ENCODE assay signal across 13 mouse cellular contexts in genomic region chr8:94964828-94965227, GRCm38 (mm10). TPM values are rescaled to one million over a fixed set of nuclear protein-coding genes. Genes with fewer than 3 reads are reported as not detected.
A peak's percentile ranks its signal among the peaks of the same experiment; 100 is the strongest.
DNase-seq lines count a peak whose midpoint lies in the region; ATAC-seq and TF ChIP-seq lines count a peak whose summit lies in the region.
"Had no signal": no experiment of that assay in that cellular context is flagged by ENCODE, and none has a peak within 500 bp of the region (broad histone marks: within the 10 kb centered on the region; RNA-seq: fewer than 3 reads in every experiment).

No protein-coding gene starts in this region.

- H3K9me3 ChIP-seq in heart, embryonic 12.5 days (replicated peaks) = no peaks in the 10 kb centered on the region
- no peaks in the 10 kb centered on the region for H3K9me3 ChIP-seq in forebrain, embryonic 16.5 days (ENCODE audit: control insufficient read depth, low read length)
- H3K9me3 ChIP-seq: heart, embryonic 15.5 days had no signal

- H3K4me1 ChIP-seq in heart, embryonic 12.5 days (replicated peaks) = peaks cover 13% of the 10 kb centered on the region
- peaks cover 5% of the 10 kb centered on the region for H3K4me1 ChIP-seq in heart, adult 2 months (ENCODE audit: control insufficient read depth, insufficient read depth, low read length)
- 0 out of 2 replicates have a peak, but pooled peaks cover 3% of the 10 kb centered on the region for H3K4me1 ChIP-seq in forebrain, embryonic 16.5 days (replicated peaks; ENCODE audit: control insufficient read depth, insufficient read depth, low read length)

- intact Hi-C loops in heart, adult 2 months (cut with DNase I) = no loop called here
- intact Hi-C loops in gastrocnemius, postnatal 14 days (cut with DNase I; ENCODE audit: low total_unique reads) = no loop called here

- no peaks in the 10 kb centered on the region for H3K79me2 ChIP-seq in heart, adult 2 months (replicated peaks; ENCODE audit: control insufficient read depth, insufficient read depth, low read length)

- no peak overlapping the region for H3K9ac ChIP-seq in heart, embryonic 12.5 days
- no peak overlapping the region for H3K9ac ChIP-seq in heart, adult 2 months (ENCODE audit: low read depth, low read length)
- H3K9ac ChIP-seq in forebrain, embryonic 16.5 days (replicated peaks; ENCODE audit: low read depth, low read length) = no peak overlapping the region
- H3K9ac ChIP-seq: forebrain, postnatal 0 days; heart, embryonic 15.5 days had no signal

- H3K27ac ChIP-seq in heart, embryonic 12.5 days (ENCODE audit: poor library complexity, severe bottlenecking) = 0 out of 2 replicates have a peak overlapping the region, but pooled peaks have one; percentile 6
- H3K27ac ChIP-seq in heart, adult 2 months = no peak overlapping the region
- no peak overlapping the region for H3K27ac ChIP-seq in forebrain, embryonic 16.5 days (ENCODE audit: low read length)
- H3K27ac ChIP-seq: heart, embryonic 15.5 days had no signal

- peaks cover 4% of the 10 kb centered on the region; the same call in 1 of the 2 replicates for H3K27me3 ChIP-seq in heart, embryonic 12.5 days (replicated peaks)
- no peaks in the 10 kb centered on the region for H3K27me3 ChIP-seq in heart, adult 2 months (ENCODE audit: control insufficient read depth, insufficient read depth, low read length)
- H3K27me3 ChIP-seq in forebrain, embryonic 16.5 days (replicated peaks; ENCODE audit: control insufficient read depth, insufficient read depth, low read length) = no peaks in the 10 kb centered on the region
- H3K27me3 ChIP-seq: heart, embryonic 15.5 days had no signal

- no peak overlapping the region for H3K4me2 ChIP-seq in heart, embryonic 12.5 days
- H3K4me2 ChIP-seq in forebrain, embryonic 16.5 days (ENCODE audit: low read length) = no peak overlapping the region
- H3K4me2 ChIP-seq: heart, embryonic 15.5 days had no signal

- TF ChIP-seq EP300 in heart, adult 2 months (IDR thresholded peaks at IDR 0.05; ENCODE audit: insufficient read depth, low read depth, low read length) = no peak

- no peak for TF ChIP-seq CTCF in heart, adult 2 months (IDR thresholded peaks at IDR 0.05)

- 14% methylated on average over 10 of the region's 10 CpGs for WGBS in heart, embryonic 12.5 days
- WGBS in heart, adult 2 months = 28% methylated on average over 10 of the region's 10 CpGs
- 82% methylated on average over 10 of the region's 10 CpGs for WGBS in forebrain, embryonic 16.5 days

- DNase-seq in heart, adult 2 months = no peak
- DNase-seq in 416B (ENCODE audit: low read depth) = peak; percentile 100
- no peak for DNase-seq in gastrocnemius, postnatal 10 days
- no peak for DNase-seq in gastrocnemius, postnatal 14 days
- DNase-seq: forebrain, postnatal 0 days; thymus, postnatal 4 days had no signal

- no peaks in the 10 kb centered on the region for H3K36me3 ChIP-seq in heart, embryonic 12.5 days
- no peaks in the 10 kb centered on the region for H3K36me3 ChIP-seq in heart, adult 2 months (ENCODE audit: control insufficient read depth, insufficient read depth, low read length)
- no peaks in the 10 kb centered on the region for H3K36me3 ChIP-seq in forebrain, embryonic 16.5 days (ENCODE audit: control insufficient read depth, insufficient read depth)
- H3K36me3 ChIP-seq: heart, embryonic 15.5 days had no signal

- peak; percentile 76 for ATAC-seq in heart, embryonic 12.5 days (ENCODE audit: insufficient number of reproducible peaks, low FRiP score)
- ATAC-seq in erythroblast, adult 5-6 weeks (replicated peaks; ENCODE audit: low FRiP score, poor library complexity, severe bottlenecking) = peak; percentile 75
- peak; percentile 74 for ATAC-seq in megakaryocyte, adult 5-6 weeks (ENCODE audit: poor library complexity, severe bottlenecking)
- no peak for ATAC-seq in forebrain, embryonic 16.5 days
- ATAC-seq: forebrain, postnatal 0 days; inflammation-experienced regulatory T-cells, adult 6 months had no signal

- TF ChIP-seq POLR2A in heart, adult 2 months (IDR thresholded peaks at IDR 0.05; ENCODE audit: insufficient read depth, low read depth, low read length) = no peak

- no peak overlapping the region for H3K4me3 ChIP-seq in heart, embryonic 12.5 days
- H3K4me3 ChIP-seq in heart, adult 2 months = no peak overlapping the region
- H3K4me3 ChIP-seq in forebrain, embryonic 16.5 days (replicated peaks; ENCODE audit: low read length) = no peak overlapping the region
- H3K4me3 ChIP-seq: heart, embryonic 15.5 days had no signal

RNA-seq across cellular contexts. Expression of gene Adgrg1, which starts 9.7 kb away (rescaled TPM):
- 4.9 and 6.0 TPM in 2 replicates for polyA plus RNA-seq in heart, embryonic 12.5 days (2016; fragmentation: Nextera tagmentation; extraction: Ambion mirVana)
- total RNA-seq in heart, adult 2 months (2021) = 10 to 100 TPM; 52.1 to 67.8 TPM
- 96.1 and 107 TPM in 2 replicates for polyA plus RNA-seq in heart, adult 2 months (2012; rRNA removed)
- total RNA-seq in erythroblast, adult 5-6 weeks (2015; ENCODE audit: low replicate concordance) = 28.2 and 32.1 TPM in 2 replicates
- total RNA-seq in erythroblast, adult 5-6 weeks (2017; ENCODE audit: low replicate concordance) = 7.1 and 7.5 TPM in 2 replicates
- total RNA-seq in megakaryocyte, adult 5-6 weeks (2015) = 7.3 and 7.8 TPM in 2 replicates
- total RNA-seq in megakaryocyte, adult 5-6 weeks (2017) = 2.8 and 14.0 TPM in 2 replicates
- total RNA-seq in gastrocnemius, postnatal 10 days (2021) = 10 to 100 TPM; 15.6 to 18.0 TPM
- total RNA-seq in gastrocnemius, postnatal 14 days (2021) = 10 to 100 TPM; 21.4 to 38.2 TPM
- polyA plus RNA-seq in forebrain, embryonic 16.5 days (2015; fragmentation: Nextera tagmentation; extraction: Ambion mirVana) = 132 and 152 TPM in 2 replicates

RNA-seq across cellular contexts. Expression of gene Adgrg5, which starts 41.3 kb away (rescaled TPM):
- 0.09 TPM in 1 of 2 replicates, not detected in the other for polyA plus RNA-seq in heart, embryonic 12.5 days (2016; fragmentation: Nextera tagmentation; extraction: Ambion mirVana)
- total RNA-seq in heart, adult 2 months (2021) = under 1 TPM; 0.08 to 0.27 TPM
- 0.62 and 0.97 TPM in 2 replicates for polyA plus RNA-seq in heart, adult 2 months (2012; rRNA removed)
- total RNA-seq in erythroblast, adult 5-6 weeks (2015; ENCODE audit: low replicate concordance) = 0.19 and 1.0 TPM in 2 replicates
- total RNA-seq in erythroblast, adult 5-6 weeks (2017; ENCODE audit: low replicate concordance) = 0.85 TPM in 1 of 2 replicates, not detected in the other
- total RNA-seq in megakaryocyte, adult 5-6 weeks (2015) = 0.58 and 2.4 TPM in 2 replicates
- 0.45 and 1.2 TPM in 2 replicates for total RNA-seq in megakaryocyte, adult 5-6 weeks (2017)
- under 1 TPM; 0.07 to 0.09 TPM for total RNA-seq in gastrocnemius, postnatal 10 days (2021)
- total RNA-seq in gastrocnemius, postnatal 14 days (2021) = not detected
- not detected in 2 replicates for polyA plus RNA-seq in forebrain, embryonic 16.5 days (2015; fragmentation: Nextera tagmentation; extraction: Ambion mirVana)
- total RNA-seq: midbrain, postnatal 0 days had no signal

RNA-seq across cellular contexts. Expression of gene Ccdc102a, which starts 46.9 kb away (rescaled TPM):
- 26.2 and 28.2 TPM in 2 replicates for polyA plus RNA-seq in heart, embryonic 12.5 days (2016; fragmentation: Nextera tagmentation; extraction: Ambion mirVana)
- total RNA-seq in heart, adult 2 months (2021) = 1 to 10 TPM; 5.0 to 5.7 TPM
- 5.2 and 6.4 TPM in 2 replicates for polyA plus RNA-seq in heart, adult 2 months (2012; rRNA removed)
- total RNA-seq in erythroblast, adult 5-6 weeks (2015; ENCODE audit: low replicate concordance) = not detected in 2 replicates
- 1.3 and 1.4 TPM in 2 replicates for total RNA-seq in erythroblast, adult 5-6 weeks (2017; ENCODE audit: low replicate concordance)
- total RNA-seq in megakaryocyte, adult 5-6 weeks (2015) = 1.8 and 3.3 TPM in 2 replicates
- total RNA-seq in megakaryocyte, adult 5-6 weeks (2017) = 9.1 and 10.7 TPM in 2 replicates
- 10 to 100 TPM; 10.3 to 15.1 TPM for total RNA-seq in gastrocnemius, postnatal 10 days (2021)
- 10 to 100 TPM in 1 of 2 experiments, 1 to 10 TPM in 1; 7.1 to 10.9 TPM for total RNA-seq in gastrocnemius, postnatal 14 days (2021)
- 4.6 and 5.7 TPM in 2 replicates for polyA plus RNA-seq in forebrain, embryonic 16.5 days (2015; fragmentation: Nextera tagmentation; extraction: Ambion mirVana)

RNA-seq across cellular contexts. Expression of gene Adgrg3, which starts 52.7 kb away (rescaled TPM):
- polyA plus RNA-seq in heart, embryonic 12.5 days (2016; fragmentation: Nextera tagmentation; extraction: Ambion mirVana) = 2.7 and 3.1 TPM in 2 replicates
- 1 to 10 TPM; 1.3 to 2.5 TPM for total RNA-seq in heart, adult 2 months (2021)
- 4.3 and 4.9 TPM in 2 replicates for polyA plus RNA-seq in heart, adult 2 months (2012; rRNA removed)
- total RNA-seq in erythroblast, adult 5-6 weeks (2015; ENCODE audit: low replicate concordance) = 24.2 and 30.9 TPM in 2 replicates
- total RNA-seq in erythroblast, adult 5-6 weeks (2017; ENCODE audit: low replicate concordance) = 20.9 and 34.9 TPM in 2 replicates
- 15.5 and 21.6 TPM in 2 replicates for total RNA-seq in megakaryocyte, adult 5-6 weeks (2015)
- 28.8 and 38.7 TPM in 2 replicates for total RNA-seq in megakaryocyte, adult 5-6 weeks (2017)
- total RNA-seq in gastrocnemius, postnatal 10 days (2021) = 1 to 10 TPM in 1 of 2 experiments, under 1 TPM in 1; 0.80 to 1.2 TPM
- under 1 TPM; 0.33 TPM for total RNA-seq in gastrocnemius, postnatal 14 days (2021)
- polyA plus RNA-seq in forebrain, embryonic 16.5 days (2015; fragmentation: Nextera tagmentation; extraction: Ambion mirVana) = 0.93 and 1.1 TPM in 2 replicates
